Mouse (Mus musculus): Measurements from ENCODE around the gene Ddi2. TPM values are rescaled to one million over a fixed set of nuclear protein-coding genes. Genes with fewer than 3 reads are reported as not detected.

The Ddi2 gene
- polyA plus RNA-seq, 1 experiment from 2014 or later, result 16.6 TPM

- no peaks in the 10 kb centered on the region for H3K27me3 ChIP-seq
- ChIA-PET CTCF (no interaction called here), POLR2A (interaction anchor here (1.3 kb wide), 1 partner anchor 23 kb away, joined by 3 read pairs; the partner anchor contains the start of gene Plekhm2)
- peak; percentile 23 for ATAC-seq
- no peak for DNase-seq (ENCODE audit: low read depth, low spot score)
- TF ChIP-seq CTCF (IDR thresholded peaks at IDR 0.05), result no peak
- in situ Hi-C loops (cut with MboI; ENCODE audit: low pct_unique_long_range_greater_than_20kb), result no loop called here
These were observed 81.0 kb downstream of the Ddi2 start for GRCm38 (mm10) chr4:141641961-141642811.

GRCm38 (mm10) chr4:141641353-141641771 lies 81.9 kb downstream of the Ddi2 start:
- in situ Hi-C loops (cut with MboI; ENCODE audit: low pct_unique_long_range_greater_than_20kb), result no loop called here
- TF ChIP-seq CTCF (IDR thresholded peaks at IDR 0.05), result no peak
- DNase-seq (ENCODE audit: low read depth, low spot score), result peak; percentile 47

DNA sequence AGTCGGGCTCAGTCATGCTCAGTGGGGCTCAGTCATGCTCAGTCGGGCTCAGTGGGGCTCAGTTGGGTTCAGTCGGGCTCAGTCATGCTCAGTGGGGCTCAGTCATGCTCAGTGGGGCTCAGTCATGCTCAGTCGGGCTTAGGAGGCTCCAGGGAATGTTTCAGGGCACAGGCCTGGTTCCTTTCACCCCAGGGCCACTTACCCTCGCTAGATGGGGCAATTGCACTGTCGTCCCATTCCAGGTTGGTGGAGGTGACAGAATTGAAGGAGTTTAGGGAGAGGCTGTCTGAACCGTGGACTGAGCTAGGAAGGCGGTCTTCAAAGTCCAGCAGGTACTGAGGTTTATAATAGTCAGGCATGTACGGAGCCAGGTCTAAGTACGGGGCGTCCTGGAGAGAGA lies 83.7 kb downstream of the Ddi2 start:
- in situ Hi-C loops (cut with MboI; ENCODE audit: low pct_unique_long_range_greater_than_20kb), result no loop called here

More at GRCm38 (mm10) chr4:141641353-141641771, 81.9 kb downstream of the Ddi2 start:
- ChIA-PET POLR2A (interaction anchor here (1.3 kb wide), 1 partner anchor 24 kb away, joined by 3 read pairs; the partner anchor contains the start of gene Plekhm2), CTCF (no interaction called here)
- H3K27me3 ChIP-seq, result no peaks in the 10 kb centered on the region
- peak; percentile 44 for ATAC-seq

GRCm38 (mm10) chr4:141636693-141637092 lies 86.5 kb downstream of the Ddi2 start:
- DNase-seq (ENCODE audit: low read depth, low spot score), result peak; percentile 39
- in situ Hi-C loops (cut with MboI; ENCODE audit: low pct_unique_long_range_greater_than_20kb), result no loop called here
- POLR2A ChIA-PET, result interaction anchor here (1.0 kb wide), 1 partner anchor 9 kb away, joined by 3 read pairs; no protein-coding TSS in a partner anchor

More for the DNA sequence above, 83.7 kb downstream of the Ddi2 start:
- no peak for DNase-seq (ENCODE audit: low read depth, low spot score)
- ATAC-seq, result no peak
- POLR2A ChIA-PET, result no interaction called here
- CTCF ChIA-PET, result no interaction called here
- no peaks in the 10 kb centered on the region for H3K27me3 ChIP-seq
- TF ChIP-seq CTCF (IDR thresholded peaks at IDR 0.05), result no peak

DNA sequence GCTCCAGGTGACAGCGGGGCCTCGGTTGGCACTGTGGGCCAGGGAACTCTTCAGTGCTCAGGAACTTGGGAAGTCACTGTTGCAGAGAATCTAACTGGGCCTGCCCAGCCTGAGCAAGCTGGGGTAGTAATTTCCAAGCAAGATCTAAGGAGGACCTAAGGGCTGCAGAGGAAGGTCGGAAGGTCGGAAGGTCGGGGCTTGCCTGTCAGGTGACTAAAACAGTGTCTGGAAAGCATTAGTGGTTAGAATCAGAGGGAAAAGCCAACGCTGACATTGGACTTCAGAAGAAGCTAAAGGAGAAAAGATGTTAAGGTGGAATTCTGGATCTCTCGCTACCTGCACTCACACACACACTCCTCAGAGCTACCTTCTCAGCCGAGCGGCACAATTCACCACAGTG lies 87.2 kb downstream of the Ddi2 start:
- ATAC-seq (no peak), DNase-seq (ENCODE audit: low read depth, low spot score) (no peak)
- CTCF ChIA-PET, result interaction anchor here (1.0 to 1.2 kb wide), 2 partner anchors 11 to 17 kb away, joined by 3 read pairs; partner anchors contain the start of gene Tmem82
- no peak for TF ChIP-seq CTCF (IDR thresholded peaks at IDR 0.05)
- in situ Hi-C loops (cut with MboI; ENCODE audit: low pct_unique_long_range_greater_than_20kb), result no loop called here
- H3K27me3 ChIP-seq, result no peaks in the 10 kb centered on the region
- POLR2A ChIA-PET, result no interaction called here

More at GRCm38 (mm10) chr4:141636693-141637092, 86.5 kb downstream of the Ddi2 start:
- CTCF ChIA-PET, result interaction anchor here (1.0 to 1.2 kb wide), 2 partner anchors 12 to 18 kb away, joined by 3 read pairs; partner anchors contain the start of gene Tmem82
- ATAC-seq, result no peak
- H3K27me3 ChIP-seq, result no peaks in the 10 kb centered on the region
- TF ChIP-seq CTCF (IDR thresholded peaks at IDR 0.05), result no peak

- in situ Hi-C loops (cut with MboI; ENCODE audit: low pct_unique_long_range_greater_than_20kb), result no loop called here
- ATAC-seq, result no peak
- ChIA-PET POLR2A (no interaction called here), CTCF (no interaction called here)
- TF ChIP-seq CTCF (IDR thresholded peaks at IDR 0.05), result no peak
- no peaks in the 10 kb centered on the region for H3K27me3 ChIP-seq
- DNase-seq (ENCODE audit: low read depth, low spot score), result no peak
These were observed 90.9 kb downstream of the Ddi2 start for GRCm38 (mm10) chr4:141632111-141632873.

DNA sequence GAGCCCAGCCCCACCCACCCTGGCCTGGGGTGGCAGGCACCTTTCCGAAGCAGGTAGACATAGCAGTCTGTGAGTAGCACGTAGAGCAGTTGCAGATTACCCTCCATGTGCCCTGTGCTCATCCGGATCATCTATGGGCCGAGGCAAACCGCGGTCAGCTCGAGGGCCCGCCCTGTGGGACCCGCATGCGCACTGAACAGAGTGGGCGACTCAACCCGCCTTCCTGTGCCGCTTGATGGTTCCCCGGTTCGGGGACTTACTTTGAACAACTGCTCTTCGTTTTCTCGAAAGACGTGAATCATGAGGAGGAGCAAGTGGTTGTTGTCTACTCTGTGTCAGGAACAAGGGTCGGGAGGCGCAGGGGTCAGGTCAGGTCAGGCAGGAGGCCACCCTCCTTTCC lies 92.0 kb downstream of the Ddi2 start:
- ChIA-PET CTCF (no interaction called here), POLR2A (no interaction called here)
- no peaks in the 10 kb centered on the region for H3K27me3 ChIP-seq
- in situ Hi-C loops (cut with MboI; ENCODE audit: low pct_unique_long_range_greater_than_20kb), result no loop called here
- no peak for TF ChIP-seq CTCF (IDR thresholded peaks at IDR 0.05)
- ATAC-seq (no peak), DNase-seq (ENCODE audit: low read depth, low spot score) (no peak)

DNA sequence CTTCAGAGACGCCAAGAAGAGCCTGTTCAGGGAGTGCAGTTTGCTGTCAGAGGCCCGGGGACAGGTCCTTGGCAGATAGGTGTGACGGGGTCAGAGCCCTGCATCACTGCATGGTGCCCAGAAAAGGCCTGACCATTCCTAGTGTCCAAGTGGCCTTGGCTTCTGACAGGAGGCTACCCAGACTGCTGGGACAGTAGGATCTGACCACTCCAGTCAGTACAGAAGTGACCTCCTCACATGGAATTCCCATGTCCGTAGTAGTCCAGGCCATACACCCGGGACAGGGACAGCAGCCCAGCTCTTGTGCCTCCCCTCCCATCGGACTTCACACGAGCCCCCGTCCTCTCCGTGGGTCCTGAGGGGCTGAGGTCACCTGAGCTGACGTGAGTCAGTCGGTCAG lies 93.2 kb downstream of the Ddi2 start:
- ChIA-PET POLR2A (no interaction called here), CTCF (no interaction called here)
- no peaks in the 10 kb centered on the region for H3K27me3 ChIP-seq
- DNase-seq (ENCODE audit: low read depth, low spot score) (no peak), ATAC-seq (no peak)
- TF ChIP-seq CTCF (IDR thresholded peaks at IDR 0.05), result no peak
- in situ Hi-C loops (cut with MboI; ENCODE audit: low pct_unique_long_range_greater_than_20kb), result no loop called here

- TF ChIP-seq CTCF (IDR thresholded peaks at IDR 0.05), result no peak
- DNase-seq (ENCODE audit: low read depth, low spot score) (no peak), ATAC-seq (no peak)
- no peaks in the 10 kb centered on the region for H3K27me3 ChIP-seq
- POLR2A ChIA-PET, result no interaction called here
- in situ Hi-C loops (cut with MboI; ENCODE audit: low pct_unique_long_range_greater_than_20kb), result no loop called here
- CTCF ChIA-PET, result no interaction called here
These were observed 94.6 kb downstream of the Ddi2 start for GRCm38 (mm10) chr4:141628661-141629060.

Other genes starting within 250 kb of the Ddi2 start
- gene Spen, start 184.8 kb downstream of the Ddi2 start, polyA plus RNA-seq (2021), result 31.8 TPM
- 90.1 TPM for gene Fblim1, start 117.3 kb downstream of the Ddi2 start, polyA plus RNA-seq (2021)
- 0.05 TPM for gene Tmem82, start 104.8 kb downstream of the Ddi2 start, polyA plus RNA-seq (2021)
- gene Slc25a34, start 99.6 kb downstream of the Ddi2 start, polyA plus RNA-seq (2021), result 0.15 TPM
- 37.0 TPM for gene Plekhm2, start 58.5 kb downstream of the Ddi2 start, polyA plus RNA-seq (2021)
- 4.7 TPM for gene Rsc1a1, start 37.8 kb downstream of the Ddi2 start, polyA plus RNA-seq (2021)
- not detected for gene Agmat, start 23.3 kb upstream of the Ddi2 start, polyA plus RNA-seq (2021)
- gene Dnajc16, start 67.5 kb upstream of the Ddi2 start, polyA plus RNA-seq (2021), result 14.5 TPM
- gene Casp9, start 70.2 kb upstream of the Ddi2 start, polyA plus RNA-seq (2021), result 6.9 TPM
- gene Cela2a, start 102.7 kb upstream of the Ddi2 start, polyA plus RNA-seq (2021), result not detected
- gene Ctrc, start 122.9 kb upstream of the Ddi2 start, polyA plus RNA-seq (2021), result not detected
- gene Efhd2, start 151.5 kb upstream of the Ddi2 start, polyA plus RNA-seq (2021), result 54.6 TPM